Mouse (Mus musculus) kidney, postnatal 0 days (tissue): ENCODE measurements around the gene Ddx5. TPM values are rescaled to one million over a fixed set of nuclear protein-coding genes. Genes with fewer than 3 reads are reported as not detected.
"Not testable (repeated sequence)": the region's sequence is repeated elsewhere in the genome, so short reads cannot be mapped to it uniquely, and the experiment has no call there.

Source experiments
- ATAC-seq: fragments of 200-750 bp; cut with Nextera tagmentation; replicated peaks from 2 replicates; pipeline ENCODE4 v1.8.0; 2017; ENCODE audit warnings: low read depth, moderate number of reproducible peaks, moderate TSS enrichment, moderate library complexity; ENCODE audit not compliant: low FRiP score
- DNase-seq: peaks from one replicate; pipeline ENCODE4 v3.0.0-alpha.2; 2016; ENCODE audit warnings: low spot score
- H3K27ac ChIP-seq: fragments of 300-500 bp; sonication (generic); 2 replicates; pipeline ENCODE4 v1.5.1; 2014; ENCODE audit warnings: mild to moderate bottlenecking
- H3K27me3 ChIP-seq: fragments of 300-500 bp; sonication (generic); 2 replicates; pipeline ENCODE4 v1.6.1; 2014; ENCODE audit warnings: low read length, mixed read lengths; ENCODE audit not compliant: insufficient read depth
- H3K36me3 ChIP-seq: fragments of 300-500 bp; sonication (generic); 2 replicates; pipeline ENCODE4 v1.6.1; 2014; ENCODE audit warnings: low read length, mixed read lengths; ENCODE audit not compliant: insufficient read depth
- H3K4me1 ChIP-seq: fragments of 300-500 bp; sonication (generic); replicated peaks from 2 replicates; pipeline ENCODE4 v1.6.1; 2014; ENCODE audit warnings: antibody characterized with exemption, low read length, mixed read lengths; ENCODE audit not compliant: insufficient read depth
- H3K4me2 ChIP-seq: fragments of 300-500 bp; sonication (generic); 2 replicates; pipeline ENCODE4 v1.6.1; 2014; ENCODE audit warnings: mild to moderate bottlenecking, low read length, moderate library complexity, mixed read lengths
- H3K4me3 ChIP-seq: fragments of 300-500 bp; sonication (generic); replicated peaks from 2 replicates; pipeline ENCODE4 v1.5.1; 2014; ENCODE audit warnings: low read depth, low read length
- H3K9ac ChIP-seq: fragments of 300-500 bp; sonication (generic); 2 replicates; pipeline ENCODE4 v1.6.1; 2014; ENCODE audit warnings: low read depth, low read length
- H3K9me3 ChIP-seq: fragments of 300-500 bp; sonication (generic); replicated peaks from 2 replicates; pipeline ENCODE4 v1.6.1; 2016; ENCODE audit warnings: low read length, inconsistent platforms, mixed read lengths
- CTCF ChIP-seq: IDR thresholded peaks from 2 replicates; pipeline ENCODE4 v1.5.1; 2016; ENCODE audit warnings: antibody characterized with exemption, low read depth, mild to moderate bottlenecking, moderate library complexity
- WGBS: fragments of 180-500 bp; shearing (Covaris S2); extraction: QIAGEN DNeasy Blood & Tissue Kit; methylation state at CpG from one replicate; pipeline ENCODE4 v1.1.7; 2014; 5-methylcytosine and 5-hydroxymethylcytosine counted together
- polyA plus RNA-seq: library from polyadenylated mRNA; unstranded; fragments of >200 nt; fragmentation: Nextera tagmentation; extraction: Ambion mirVana; gene quantifications from 2 replicates; pipeline ENCODE4 v1.2.1, GENCODE M21; 2015

Ddx5 gene
- polyA plus RNA-seq, 1 experiment from 2014 or later: 297 TPM

GRCm38 (mm10) chr11:106816316-106816715 is 27.3 kb upstream of the Ddx5 start:
- no peaks in the 10 kb centered on the region for H3K9me3 ChIP-seq
- H3K9ac ChIP-seq: no peak overlapping the region
- no peak overlapping the region for H3K4me2 ChIP-seq
- 73% methylated on average over 7 of the region's 7 CpGs for WGBS
- no peak overlapping the region for H3K27ac ChIP-seq
- ATAC-seq (no peak), DNase-seq (no peak)
- H3K27me3 ChIP-seq: no peaks in the 10 kb centered on the region
- no peak overlapping the region for H3K4me3 ChIP-seq
- peaks cover 38% of the 10 kb centered on the region; the same call in 1 of the 2 replicates for H3K36me3 ChIP-seq
- TF ChIP-seq CTCF: no peak
- no peaks in the 10 kb centered on the region for H3K4me1 ChIP-seq

GRCm38 (mm10) chr11:106815761-106816160 is 26.8 kb upstream of the Ddx5 start:
- H3K9me3 ChIP-seq: no peaks in the 10 kb centered on the region
- H3K27ac ChIP-seq: no peak overlapping the region
- no peak for ATAC-seq
- TF ChIP-seq CTCF: no peak
- H3K9ac ChIP-seq: no peak overlapping the region
- no peak overlapping the region for H3K4me2 ChIP-seq
- H3K36me3 ChIP-seq: peaks cover 43% of the 10 kb centered on the region
- 63% methylated on average over 2 of the region's 2 CpGs for WGBS
- H3K4me3 ChIP-seq: no peak overlapping the region
- DNase-seq: no peak
- no peaks in the 10 kb centered on the region for H3K4me1 ChIP-seq
- H3K27me3 ChIP-seq: no peaks in the 10 kb centered on the region

GRCm38 (mm10) chr11:106815331-106815730 is 26.3 kb upstream of the Ddx5 start:
- Histone ChIP-seq H3K4me3 (no peak overlapping the region), H3K4me2 (no peak overlapping the region), H3K9me3 (no peaks in the 10 kb centered on the region), H3K9ac (no peak overlapping the region), H3K27me3 (no peaks in the 10 kb centered on the region), H3K36me3 (peaks cover 45% of the 10 kb centered on the region), H3K27ac (peak overlapping the region; percentile 36; the same call in 1 of the 2 replicates), H3K4me1 (no peaks in the 10 kb centered on the region)
- 91% methylated on average over 2 of the region's 2 CpGs for WGBS
- DNase-seq: no peak
- TF ChIP-seq CTCF: no peak
- no peak for ATAC-seq

GRCm38 (mm10) chr11:106814601-106815320 is 25.8 kb upstream of the Ddx5 start:
- ATAC-seq: no peak
- H3K9me3 ChIP-seq: no peaks in the 10 kb centered on the region
- no peak overlapping the region for H3K4me2 ChIP-seq
- peaks cover 45% of the 10 kb centered on the region for H3K36me3 ChIP-seq
- H3K4me1 ChIP-seq: no peaks in the 10 kb centered on the region
- no peak overlapping the region for H3K4me3 ChIP-seq
- no peak for TF ChIP-seq CTCF
- peak overlapping the region; percentile 36; the same call in 1 of the 2 replicates for H3K27ac ChIP-seq
- WGBS: 68% methylated on average over 14 of the region's 14 CpGs
- no peak overlapping the region for H3K9ac ChIP-seq
- DNase-seq: peak; percentile 57
- no peaks in the 10 kb centered on the region for H3K27me3 ChIP-seq

- WGBS: 85% methylated on average over 7 of the region's 7 CpGs
- Histone ChIP-seq H3K27me3 (no peaks in the 10 kb centered on the region), H3K9ac (no peak overlapping the region), H3K9me3 (no peaks in the 10 kb centered on the region), H3K4me1 (no peaks in the 10 kb centered on the region), H3K27ac (no peak overlapping the region), H3K36me3 (peaks cover 47% of the 10 kb centered on the region), H3K4me3 (no peak overlapping the region), H3K4me2 (no peak overlapping the region)
- ATAC-seq: no peak; the same call in 1 of the 2 replicates
- no peak for DNase-seq
- TF ChIP-seq CTCF: no peak
Observed at GRCm38 (mm10) chr11:106812410-106813136, 23.6 kb upstream of the Ddx5 start.

- not testable (repeated sequence) for H3K27me3 ChIP-seq, H3K9ac ChIP-seq, H3K4me1 ChIP-seq, DNase-seq, H3K4me2 ChIP-seq, H3K4me3 ChIP-seq, H3K9me3 ChIP-seq, H3K27ac ChIP-seq, ATAC-seq
- WGBS: 82% methylated on average over 1 of the region's 1 CpGs
- H3K36me3 ChIP-seq: peaks cover 45% of the 10 kb centered on the region
Observed at GRCm38 (mm10) chr11:106807442-106807841, 18.5 kb upstream of the Ddx5 start.
